Mouse (Mus musculus) E14TG2a.4 (cell line): Measurements from ENCODE around the gene Cpm.

ENCODE experiments used
- CTCF ChIP-seq: conservative IDR thresholded peaks from 2 replicates; pipeline ENCODE4 v1.5.1; 2014; ENCODE audit warnings: low read length
- POU5F1 ChIP-seq: IDR thresholded peaks from 2 replicates; pipeline ENCODE4 v1.6.1; 2014; ENCODE audit warnings: low read length, borderline replicate concordance

DNA sequence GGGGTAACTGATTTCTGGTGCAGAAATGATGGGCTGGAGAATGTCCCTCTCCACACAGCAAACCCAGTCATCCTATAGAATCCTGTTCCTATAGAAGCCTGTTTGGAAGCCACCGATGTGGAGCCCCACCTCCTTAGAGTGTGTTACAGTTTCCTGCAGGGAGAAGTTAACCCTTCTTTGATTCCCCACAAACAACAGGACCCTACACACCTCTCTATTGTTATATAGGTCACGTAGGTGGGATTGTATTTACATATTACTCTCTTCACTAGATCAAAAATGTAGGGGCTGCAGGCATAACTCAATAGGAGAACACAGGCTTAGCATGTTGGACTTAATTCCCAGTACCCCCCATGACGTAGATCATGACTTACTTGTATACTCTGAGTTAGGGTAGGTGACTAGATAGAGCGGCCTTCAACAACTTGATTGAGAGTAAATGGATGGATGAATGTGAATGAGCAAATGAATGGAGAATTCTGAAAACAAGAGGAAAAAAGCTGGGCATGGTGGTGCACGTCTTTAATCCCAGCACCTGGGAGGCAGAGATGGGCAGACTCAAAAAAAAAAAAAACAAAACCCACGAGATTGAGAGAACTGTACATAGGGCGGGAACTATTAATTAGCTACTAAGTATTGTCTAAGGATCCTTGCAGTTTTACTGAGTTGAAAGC is 27.8 kb downstream of the Cpm start:
- TF ChIP-seq CTCF (no peak), POU5F1 (no peak)
